Mouse (Mus musculus) pancreas, adult 10 weeks (tissue): ENCODE measurements around the gene Rhoj. TPM values are rescaled to one million over a fixed set of nuclear protein-coding genes. Genes with fewer than 3 reads are reported as not detected.

ENCODE experiments used
- polyA plus RNA-seq: library from polyadenylated mRNA; stranded (reverse); fragments of 350-450 nt; fragmentation: Illumina TruSeq; extraction: RNeasy Lipid Tissue Mini Kit (QIAGEN cat#74804); gene quantifications from one replicate; pipeline ENCODE4 v1.2.3, GENCODE M21; 2015; ENCODE audit warnings: low read depth, low replicate concordance; ENCODE audit not compliant: insufficient read depth

Gene Rhoj
- 16.9 TPM for polyA plus RNA-seq

DNA sequence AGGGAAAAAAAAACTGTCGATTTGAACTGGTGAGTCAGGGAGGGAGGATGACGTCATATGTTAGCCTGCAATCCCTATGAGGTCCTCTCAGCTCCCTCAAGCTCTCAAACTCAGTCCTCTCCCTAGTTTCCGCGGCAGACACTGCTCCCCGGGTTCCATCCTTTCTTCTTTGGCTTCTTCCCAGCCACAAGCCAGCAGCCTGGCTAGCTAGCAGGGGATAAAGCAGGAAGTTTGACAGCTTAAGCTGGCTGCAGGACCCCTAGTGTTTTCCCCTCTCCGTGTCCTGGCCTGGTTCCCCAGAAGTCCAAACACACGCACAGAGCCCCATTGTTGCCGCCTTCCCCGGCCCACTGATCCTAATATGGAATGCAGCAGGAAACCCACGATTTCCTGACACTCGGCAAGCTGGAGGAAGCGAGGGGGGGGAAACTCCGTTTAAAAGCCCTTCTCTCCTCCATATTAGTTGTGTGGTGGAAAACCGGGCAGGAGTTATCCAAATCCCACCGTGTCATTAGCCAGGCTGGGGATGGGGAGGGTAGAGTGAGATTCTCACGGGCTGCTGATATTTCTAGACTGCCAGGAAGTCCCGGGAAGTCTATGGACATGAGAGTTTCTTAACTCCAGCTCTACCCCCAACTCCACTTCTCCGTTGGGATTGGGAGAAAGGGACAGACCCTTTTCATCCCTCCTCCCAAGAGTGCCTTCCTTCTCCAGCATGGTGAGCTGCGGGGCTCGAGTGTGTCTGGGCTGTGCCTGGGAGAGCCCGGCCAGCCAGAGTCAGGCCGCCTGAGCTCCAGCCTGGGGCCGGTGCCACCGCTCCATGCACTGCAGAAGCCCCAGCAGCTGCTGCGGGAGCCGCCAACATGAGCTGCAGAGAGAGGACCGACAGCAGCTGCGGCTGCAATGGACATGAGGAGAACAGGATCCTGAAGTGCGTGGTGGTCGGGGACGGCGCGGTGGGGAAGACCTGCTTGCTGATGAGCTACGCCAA lies at the start of gene Rhoj:
Gene Rhoj, plus strand, starts transcription at position 362 of the 991 bp plus-strand sequence.

GRCm38 (mm10) chr12:75416681-75417080 lies 108.6 kb downstream of the Rhoj start, which contains the start of gene Gphb5:
Gene Gphb5, minus strand, starts transcription at chr12:75416781.

Other genes starting within 250 kb of the Rhoj start
- not detected for gene Kcnh5, start 131.0 kb upstream of the Rhoj start, polyA plus RNA-seq
- gene Gphb5, start 108.5 kb downstream of the Rhoj start, polyA plus RNA-seq: not detected